Mouse (Mus musculus) E14TG2a.4 (cell line): ENCODE data around the gene Padi2.

Experiments used
- CTCF ChIP-seq: conservative IDR thresholded peaks from 2 replicates; pipeline ENCODE4 v1.5.1; 2014; ENCODE audit warnings: low read length
- POU5F1 ChIP-seq: IDR thresholded peaks from 2 replicates; pipeline ENCODE4 v1.6.1; 2014; ENCODE audit warnings: low read length, borderline replicate concordance

GRCm38 (mm10) chr4:140907306-140908024 lies 1.3 kb downstream of the Padi2 start:
- TF ChIP-seq CTCF, result no peak
- no peak for TF ChIP-seq POU5F1
